Mouse (Mus musculus): ENCODE measurements at regions not wholly inside any gene's neighbourhood (a gene's known extent, or its start where the extent isn't known, plus 50 kb on each side); places are given as distances from the start of the nearest gene placed in this dataset.
"Not testable (repeated sequence)": the region's sequence is repeated elsewhere in the genome, so short reads cannot be mapped to it uniquely, and the experiment has no call there.

- TF ChIP-seq CTCF, EP300 (IDR thresholded peaks at IDR 0.05; ENCODE audit: low read depth): not testable (repeated sequence)
Observed at GRCm38 (mm10) chr4:71422121-71422520, 335.6 kb downstream of the Gm11232 start.
